Mouse (Mus musculus): ENCODE measurements at regions not wholly inside any gene's neighbourhood (a gene's known extent, or its start where the extent isn't known, plus 50 kb on each side); places are given as distances from the start of the nearest gene placed in this dataset.

DNA sequence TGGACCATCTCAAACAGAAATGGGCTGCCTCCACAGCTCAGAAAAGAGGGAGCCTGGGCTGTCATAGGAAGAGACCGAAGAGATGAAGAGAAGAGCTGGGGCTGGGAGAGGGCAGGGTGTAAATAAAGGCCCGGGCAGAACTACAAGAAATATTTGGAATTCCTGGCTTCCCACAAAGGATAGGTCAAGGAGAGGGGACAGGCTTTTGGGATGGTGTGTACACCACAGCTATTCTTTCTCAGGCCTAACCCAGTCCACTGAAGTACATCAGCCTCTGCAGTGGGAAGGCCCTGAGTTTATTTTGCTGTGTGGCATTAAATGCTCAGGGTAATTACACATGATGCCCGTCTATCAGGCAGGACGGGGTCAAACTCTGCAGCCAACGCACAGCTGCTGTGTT is 99.6 kb upstream of the Cdc42ep3 start:
- no peak for TF ChIP-seq CTCF (IDR thresholded peaks at IDR 0.05; ENCODE audit: low read depth)
- no peak for TF ChIP-seq EP300 (IDR thresholded peaks at IDR 0.05; ENCODE audit: low read depth)
